Mouse (Mus musculus) adrenal gland, adult 8-10 months (tissue): ENCODE results near the gene Dgke. TPM values are rescaled to one million over a fixed set of nuclear protein-coding genes. Genes with fewer than 3 reads are reported as not detected.
"Not testable (repeated sequence)": the region's sequence is repeated elsewhere in the genome, so short reads cannot be mapped to it uniquely, and the experiment has no call there.

ENCODE experiments used
- DNase-seq: peaks from one replicate; pipeline ENCODE4 v3.0.0; 2022
- total RNA-seq, 4 experiments: library from RNA; stranded (reverse); gene quantifications; 2 replicates each; pipeline ENCODE4 v1.2.4; 2022

Dgke gene
- total RNA-seq = 10 to 100 TPM; 10.7 to 17.0 (median 14.3) TPM

- no peak for DNase-seq
These were observed at the start of gene Dgke for GRCm38 (mm10) chr11:89066750-89067149. Gene Dgke (minus strand): TSS chr11:89066850.

DNA sequence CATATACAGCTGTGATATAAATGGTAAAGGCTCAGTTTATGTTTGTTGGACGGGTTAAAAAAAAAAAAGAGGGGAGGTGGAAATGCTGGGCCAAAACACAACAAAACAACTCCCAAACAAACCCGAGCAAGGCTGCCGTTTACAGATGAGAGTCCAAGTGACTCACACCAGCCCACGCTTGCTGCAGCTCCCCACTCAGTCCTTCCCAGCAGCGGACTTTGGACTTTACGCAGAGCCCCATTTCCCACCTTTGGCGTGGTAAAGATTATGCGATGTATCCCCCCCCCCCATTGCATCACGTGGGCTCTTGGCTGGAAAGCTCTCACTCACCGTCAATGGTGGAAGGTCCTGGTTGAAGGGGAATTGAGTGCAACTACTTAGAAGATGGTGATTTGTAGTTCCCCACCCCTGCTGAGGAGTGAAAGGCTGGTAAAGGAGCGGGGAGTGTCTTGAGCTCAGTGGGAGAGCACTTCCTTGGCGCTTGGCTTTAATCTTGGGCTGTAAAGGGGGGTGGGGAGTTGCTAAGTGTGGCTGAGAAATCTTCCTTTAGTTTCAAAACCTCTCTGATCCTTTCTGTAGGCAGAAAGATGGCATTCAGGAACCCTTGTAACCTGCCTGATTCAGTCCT lies 40.6 kb upstream of the Dgke start:
- no peak for DNase-seq

GRCm38 (mm10) chr11:89105823-89106222 lies 39.2 kb upstream of the Dgke start:
- no peak for DNase-seq

DNA sequence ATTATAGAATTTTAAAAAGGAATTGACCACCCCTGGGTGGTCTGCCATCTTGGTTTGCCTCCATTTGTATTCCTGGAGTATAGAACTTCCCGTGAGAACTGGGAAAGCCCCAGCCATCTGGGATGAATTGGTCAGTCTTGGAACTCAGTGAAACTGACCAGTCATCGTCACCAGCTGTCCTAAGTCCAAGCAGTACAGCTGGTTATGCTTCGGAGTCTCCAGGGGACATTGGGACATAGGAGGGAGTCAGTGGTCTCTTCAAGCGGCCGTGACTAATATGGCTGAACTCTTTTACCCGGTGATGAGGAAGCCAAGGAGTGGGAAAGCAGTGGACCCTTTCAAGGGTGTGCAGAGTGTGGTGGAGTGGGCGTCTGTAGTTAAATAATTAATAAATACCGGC lies 38.6 kb upstream of the Dgke start:
- no peak for DNase-seq

GRCm38 (mm10) chr11:89103166-89103565 lies 36.5 kb upstream of the Dgke start:
- DNase-seq = no peak

DNA sequence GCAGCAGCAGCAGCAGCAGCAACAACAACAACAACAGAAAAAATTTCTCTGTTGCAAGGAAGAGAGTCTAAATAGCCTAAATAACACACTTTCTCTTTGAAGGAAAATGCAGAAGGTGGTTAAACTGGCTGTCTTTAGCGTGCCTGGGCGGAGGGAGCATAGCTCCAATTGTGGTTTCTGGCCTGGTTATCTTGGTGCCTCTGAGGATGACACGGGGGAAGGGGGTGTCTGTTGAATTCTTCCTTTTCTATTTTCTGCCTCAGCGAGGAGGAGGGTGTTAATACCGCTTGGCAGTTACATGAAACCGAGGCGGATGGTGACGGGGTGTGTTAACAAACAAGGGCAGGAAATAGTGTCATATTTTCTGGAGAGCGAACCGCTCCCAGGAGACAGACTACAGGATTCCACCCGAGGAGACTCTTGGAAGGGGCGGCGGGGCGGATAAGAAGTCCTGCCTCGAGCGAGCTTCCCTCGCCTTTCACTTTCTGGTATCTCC lies 34.2 kb upstream of the Dgke start:
- DNase-seq = peak; percentile 30

DNA sequence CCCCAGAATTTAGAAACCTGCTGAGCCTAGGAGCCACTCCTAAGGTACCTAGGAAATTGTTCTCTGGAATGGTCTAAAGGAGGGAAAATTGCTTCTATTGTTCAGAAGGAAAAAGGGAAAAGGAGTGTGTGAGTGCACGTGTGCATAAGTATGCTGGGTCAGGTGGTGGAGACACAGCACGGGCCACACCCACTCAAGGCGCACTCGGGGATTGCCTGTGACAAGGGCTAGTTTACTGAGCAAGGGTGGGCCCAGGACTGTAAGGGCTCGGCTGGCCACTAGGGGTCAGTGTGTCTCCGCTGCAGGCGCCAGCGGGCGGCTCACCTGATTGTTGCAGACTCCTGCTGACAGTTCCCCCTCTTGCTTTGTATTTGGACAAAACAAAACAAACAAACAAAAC lies 33.8 kb upstream of the Dgke start:
- DNase-seq = peak; percentile 76

GRCm38 (mm10) chr11:89098930-89099329 lies 32.3 kb upstream of the Dgke start:
- no peak for DNase-seq

- DNase-seq = no peak
These were observed 31.6 kb upstream of the Dgke start for GRCm38 (mm10) chr11:89098083-89098835.

DNA sequence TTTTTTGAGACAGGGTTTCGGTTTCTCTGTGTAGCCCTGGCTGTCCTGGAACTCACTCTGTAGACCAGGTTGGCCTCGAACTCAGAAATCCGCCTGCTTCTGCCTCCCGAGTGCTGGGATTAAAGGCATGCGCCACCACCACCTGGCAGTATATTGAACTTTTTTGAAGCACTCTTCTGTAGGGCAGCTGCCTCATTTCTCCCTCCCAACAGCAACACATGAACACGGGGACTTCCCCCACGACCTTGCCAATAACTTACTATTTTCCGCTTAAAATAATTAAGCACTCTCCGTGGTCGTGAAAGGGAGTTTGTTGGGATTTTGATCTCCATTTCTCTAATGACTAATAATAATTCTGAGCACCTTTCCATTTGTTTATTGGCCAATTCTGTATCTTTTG lies 30.6 kb upstream of the Dgke start:
- not testable (repeated sequence) for DNase-seq

GRCm38 (mm10) chr11:89095306-89095705 lies 28.7 kb upstream of the Dgke start:
- DNase-seq = no peak

- no peak for DNase-seq
These were observed 26.1 kb upstream of the Dgke start for GRCm38 (mm10) chr11:89092714-89093113.

GRCm38 (mm10) chr11:89090359-89090758 lies 23.7 kb upstream of the Dgke start:
- not testable (repeated sequence) for DNase-seq

- DNase-seq = no peak
These were observed 22.1 kb upstream of the Dgke start for GRCm38 (mm10) chr11:89088754-89089153.

DNA sequence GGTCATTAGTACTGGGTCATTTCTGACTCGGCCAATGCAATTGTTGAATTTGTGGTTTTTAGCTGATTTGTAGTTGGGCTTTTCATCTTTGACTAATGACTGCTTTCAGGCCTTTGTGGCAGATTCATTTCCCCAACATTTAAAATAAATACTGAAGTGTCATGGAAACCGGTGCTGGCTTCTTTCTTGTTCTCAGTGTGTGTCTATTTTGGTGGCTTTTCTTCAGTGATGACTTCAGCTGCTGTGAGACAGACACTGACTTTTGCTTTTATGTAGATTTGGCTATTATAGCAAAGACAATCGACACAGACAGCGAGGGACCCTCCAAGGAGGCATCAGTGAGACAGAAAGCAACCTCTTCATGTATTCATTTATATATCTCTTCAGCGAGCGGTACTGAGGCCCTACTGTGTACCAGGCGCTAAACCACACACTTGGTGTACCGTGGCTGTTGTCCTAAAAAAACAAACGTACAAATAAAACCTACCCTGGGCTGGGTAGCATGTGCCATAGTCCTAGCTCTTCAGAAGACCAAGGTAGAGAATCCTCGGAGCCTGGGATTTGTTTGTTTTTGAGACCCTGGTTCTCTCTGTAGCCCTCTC lies 19.7 kb upstream of the Dgke start:
- no peak for DNase-seq

DNA sequence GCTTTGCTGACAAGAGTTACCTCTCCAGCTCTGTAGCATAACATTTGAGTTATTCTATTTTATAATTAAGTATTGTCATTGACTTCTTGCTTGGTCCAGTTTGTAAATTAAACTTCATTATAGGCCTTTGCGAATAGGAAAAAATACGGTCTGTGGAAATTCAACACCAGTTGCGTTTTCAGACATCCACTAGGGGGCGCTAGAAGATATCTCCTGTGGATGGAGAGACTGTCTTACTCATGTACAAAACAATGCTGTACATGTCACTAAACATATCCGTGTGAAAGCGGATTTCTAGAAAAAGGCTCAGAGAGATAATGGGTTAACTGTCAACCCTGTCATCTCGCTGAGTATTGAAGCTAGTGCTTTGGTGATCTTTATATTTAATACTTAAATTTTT lies 18.0 kb upstream of the Dgke start:
- no peak for DNase-seq

- not testable (repeated sequence) for DNase-seq
These were observed 16.0 kb upstream of the Dgke start for GRCm38 (mm10) chr11:89082691-89083090.

GRCm38 (mm10) chr11:89081906-89082305 lies 15.3 kb upstream of the Dgke start:
- DNase-seq = not testable (repeated sequence)

GRCm38 (mm10) chr11:89078996-89079680 lies 12.5 kb upstream of the Dgke start:
- no peak for DNase-seq

GRCm38 (mm10) chr11:89078305-89078704 lies 11.7 kb upstream of the Dgke start:
- DNase-seq = peak; percentile 71

- DNase-seq = no peak
These were observed 11.0 kb upstream of the Dgke start for GRCm38 (mm10) chr11:89077601-89078000.

DNA sequence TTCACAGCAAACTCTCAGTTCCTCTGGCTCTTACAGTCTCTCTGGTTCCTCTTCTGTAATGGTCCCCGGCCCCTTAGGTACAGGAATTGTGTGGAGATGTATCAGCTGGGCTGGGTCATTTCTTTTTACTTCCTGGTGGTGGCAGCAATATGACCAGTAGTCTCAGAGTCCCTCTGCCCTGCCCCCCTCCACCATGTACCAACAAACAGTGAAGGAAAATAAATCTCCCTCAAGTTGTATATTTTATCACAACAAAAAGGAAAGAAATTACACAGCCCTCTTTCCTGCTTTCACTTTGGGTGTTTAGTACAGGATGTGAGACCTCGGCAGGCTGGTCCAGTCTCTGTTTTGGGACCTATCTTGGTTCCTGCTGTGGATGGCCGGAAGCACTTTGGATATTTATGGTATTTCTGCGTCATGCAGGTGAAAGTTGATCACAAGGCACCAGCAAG lies 9.7 kb upstream of the Dgke start:
- no peak for DNase-seq
